Mouse (Mus musculus): ENCODE measurements around the gene Rgp1.
"Not testable (repeated sequence)": the region's sequence is repeated elsewhere in the genome, so short reads cannot be mapped to it uniquely, and the experiment has no call there.

Rgp1 gene

DNA sequence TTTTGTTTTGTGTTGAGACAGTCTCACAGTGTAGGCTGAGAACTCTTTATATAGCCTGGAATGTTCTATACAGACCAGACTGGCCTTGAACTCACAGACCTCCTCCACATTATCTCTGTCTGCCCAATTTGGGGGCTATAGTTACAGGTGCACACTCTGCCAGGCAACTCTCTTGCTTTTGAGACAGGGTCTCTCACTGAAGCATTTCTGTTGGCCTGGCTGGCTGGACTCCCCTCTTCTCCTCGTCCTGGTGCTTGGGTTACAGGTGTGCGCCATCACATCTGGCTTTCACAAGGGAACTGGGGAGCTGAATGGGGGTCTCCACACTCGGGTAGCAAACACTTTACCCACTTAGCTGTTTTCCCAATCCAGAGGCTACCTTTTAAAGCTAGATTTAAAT is 13.4 kb downstream of the Rgp1 start:
- DNase-seq (ENCODE audit: extremely low spot score, low read depth, low spot score), result no peak

DNA sequence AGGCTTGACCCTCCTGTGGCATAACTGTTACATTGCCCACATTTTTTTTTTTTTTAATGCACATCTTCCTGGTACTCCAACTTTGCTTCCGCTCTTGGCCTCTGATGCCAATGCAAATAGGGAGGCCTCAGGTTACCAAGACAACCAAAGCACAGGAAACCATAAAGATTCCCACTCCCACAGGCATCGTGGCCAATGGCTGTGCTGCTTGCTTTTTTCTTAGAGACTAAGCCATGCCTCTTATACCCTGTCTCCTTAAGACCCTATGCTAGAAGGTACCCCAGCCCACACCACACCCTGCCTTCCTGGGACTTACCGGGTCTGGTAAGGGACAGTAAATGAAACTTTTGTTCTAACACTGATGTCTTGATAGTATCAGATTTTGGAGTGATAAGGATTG is 14.9 kb downstream of the Rgp1 start:
- DNase-seq (ENCODE audit: extremely low spot score, low read depth, low spot score), result no peak

DNA sequence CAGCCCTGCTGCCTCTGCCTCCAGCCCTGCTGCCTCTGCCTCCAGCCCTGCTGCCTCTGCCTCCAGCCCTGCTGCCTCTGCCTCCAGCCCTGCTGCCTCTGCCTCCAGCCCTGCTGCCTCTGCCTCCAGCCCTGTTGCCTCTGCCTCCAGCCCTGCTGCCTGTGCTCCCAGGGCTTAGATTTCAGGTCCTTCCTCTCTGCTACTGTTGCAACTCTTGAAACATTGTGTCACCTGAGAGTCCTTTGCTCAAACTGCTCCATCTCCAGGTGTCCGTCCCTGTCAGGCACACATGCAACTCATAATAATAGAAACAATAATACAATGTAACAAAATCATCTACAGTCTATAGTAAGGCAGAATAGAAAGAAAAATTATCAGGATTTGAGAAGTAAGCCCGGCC is 18.1 kb downstream of the Rgp1 start:
- not testable (repeated sequence) for DNase-seq (ENCODE audit: extremely low spot score, low read depth, low spot score)

DNA sequence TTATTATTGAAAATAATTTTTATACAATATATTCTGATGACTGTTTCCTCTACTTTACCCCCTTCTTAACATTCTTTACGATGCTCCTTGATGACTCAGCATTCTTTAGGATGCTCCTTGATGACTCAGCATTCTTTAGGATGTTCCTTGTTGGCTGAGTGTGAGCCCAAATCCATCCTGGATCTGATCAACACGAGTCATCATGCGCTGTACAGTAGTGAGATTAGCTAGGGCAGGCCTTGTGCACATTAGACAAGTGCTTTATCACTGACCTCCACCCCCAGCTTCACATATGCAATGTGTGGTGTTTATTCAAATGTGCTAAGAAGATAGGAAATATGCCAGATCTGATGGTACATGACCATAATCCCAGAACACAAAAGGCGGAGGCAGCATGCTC is 19.7 kb downstream of the Rgp1 start:
- DNase-seq (ENCODE audit: extremely low spot score, low read depth, low spot score), result no peak

DNA sequence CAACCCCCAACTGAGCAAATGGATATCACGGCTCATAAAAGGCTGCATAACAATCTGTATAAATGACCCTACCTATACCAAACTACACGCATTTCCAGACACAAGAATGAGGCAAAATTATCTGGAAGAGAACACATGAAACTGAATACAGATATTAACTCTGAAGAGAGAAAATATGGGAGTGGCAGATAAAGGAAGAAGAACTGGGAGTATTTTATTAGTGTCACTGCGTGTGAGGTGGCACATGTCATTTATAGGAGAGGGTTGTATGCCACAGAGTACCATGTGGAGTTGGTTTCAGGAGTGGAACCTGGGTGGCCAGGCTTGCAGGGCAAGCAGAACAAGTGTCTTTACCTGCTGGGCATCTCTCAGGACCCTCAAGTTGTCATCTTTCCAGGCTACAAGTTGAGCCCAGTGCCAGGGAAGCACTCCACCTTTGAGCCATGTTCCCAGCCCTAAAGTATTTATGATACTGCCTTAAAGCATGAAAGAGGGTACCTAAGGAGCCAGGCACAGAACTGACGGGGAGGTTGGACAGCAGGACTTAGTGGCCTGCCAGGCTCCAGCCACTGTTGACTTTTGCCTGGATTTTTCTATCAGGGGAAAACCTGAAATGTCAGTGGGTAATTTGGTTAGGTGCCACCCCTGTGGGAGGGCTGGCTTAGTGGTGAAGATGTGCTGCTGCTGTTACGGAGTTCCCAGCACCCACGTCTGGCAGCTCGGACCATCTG is 20.3 kb downstream of the Rgp1 start:
- DNase-seq (ENCODE audit: extremely low spot score, low read depth, low spot score), result no peak

DNA sequence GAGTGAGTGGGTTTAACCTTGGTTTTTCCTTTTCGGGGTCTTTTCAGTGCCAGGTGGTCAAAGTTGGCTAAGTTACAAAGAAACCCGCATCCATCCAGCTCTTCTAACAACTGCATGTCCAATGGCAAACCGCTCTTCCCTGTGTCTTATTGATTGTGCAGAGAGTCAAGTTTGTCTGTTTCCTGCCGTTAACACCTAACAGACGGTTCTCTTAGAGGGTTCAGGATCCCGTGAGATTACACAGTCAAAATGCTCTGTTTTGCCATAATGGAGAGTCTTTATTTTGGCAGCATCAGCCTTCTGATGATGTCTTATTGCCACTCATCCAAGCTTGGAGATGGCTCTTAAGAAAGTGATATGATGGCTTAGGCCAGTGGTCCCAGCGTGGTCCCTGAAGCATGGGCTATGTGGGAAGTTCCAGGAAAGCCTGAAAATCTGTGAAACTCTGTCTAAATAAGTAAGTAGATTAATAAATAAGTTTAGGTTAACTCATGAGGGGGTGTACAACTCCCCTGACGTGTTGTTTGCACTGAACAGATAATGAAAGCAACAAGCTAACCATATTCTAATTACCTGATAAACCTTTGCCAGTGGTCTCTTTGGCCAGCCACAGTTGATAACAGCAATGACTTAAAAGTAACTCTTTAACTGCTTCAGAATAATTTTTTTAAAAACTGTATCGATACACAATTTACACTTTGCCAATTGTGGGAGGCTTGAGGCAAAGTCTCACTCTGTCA is 21.9 kb downstream of the Rgp1 start:
- no peak for DNase-seq (ENCODE audit: extremely low spot score, low read depth, low spot score)

DNA sequence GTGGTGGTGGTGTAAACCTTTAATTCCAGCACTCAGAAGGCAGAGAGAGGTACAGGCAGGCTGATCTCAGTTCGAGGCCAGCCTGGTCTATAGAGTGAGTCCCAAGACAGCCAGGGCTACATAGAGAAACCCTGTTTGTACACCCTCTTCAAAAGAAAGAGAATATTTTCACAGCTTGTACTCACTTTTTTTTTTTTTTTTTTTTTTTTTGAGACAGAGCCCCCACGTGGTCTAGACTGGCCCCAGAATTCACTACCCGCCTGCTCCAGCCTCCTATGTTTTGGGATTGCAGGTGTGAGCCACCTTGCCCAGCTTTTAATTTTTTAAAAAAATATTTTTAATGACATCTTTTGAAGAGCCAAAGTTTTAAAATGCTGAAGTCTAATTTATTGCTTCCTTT is 25.6 kb downstream of the Rgp1 start:
- no peak for DNase-seq (ENCODE audit: extremely low spot score, low read depth, low spot score)

DNA sequence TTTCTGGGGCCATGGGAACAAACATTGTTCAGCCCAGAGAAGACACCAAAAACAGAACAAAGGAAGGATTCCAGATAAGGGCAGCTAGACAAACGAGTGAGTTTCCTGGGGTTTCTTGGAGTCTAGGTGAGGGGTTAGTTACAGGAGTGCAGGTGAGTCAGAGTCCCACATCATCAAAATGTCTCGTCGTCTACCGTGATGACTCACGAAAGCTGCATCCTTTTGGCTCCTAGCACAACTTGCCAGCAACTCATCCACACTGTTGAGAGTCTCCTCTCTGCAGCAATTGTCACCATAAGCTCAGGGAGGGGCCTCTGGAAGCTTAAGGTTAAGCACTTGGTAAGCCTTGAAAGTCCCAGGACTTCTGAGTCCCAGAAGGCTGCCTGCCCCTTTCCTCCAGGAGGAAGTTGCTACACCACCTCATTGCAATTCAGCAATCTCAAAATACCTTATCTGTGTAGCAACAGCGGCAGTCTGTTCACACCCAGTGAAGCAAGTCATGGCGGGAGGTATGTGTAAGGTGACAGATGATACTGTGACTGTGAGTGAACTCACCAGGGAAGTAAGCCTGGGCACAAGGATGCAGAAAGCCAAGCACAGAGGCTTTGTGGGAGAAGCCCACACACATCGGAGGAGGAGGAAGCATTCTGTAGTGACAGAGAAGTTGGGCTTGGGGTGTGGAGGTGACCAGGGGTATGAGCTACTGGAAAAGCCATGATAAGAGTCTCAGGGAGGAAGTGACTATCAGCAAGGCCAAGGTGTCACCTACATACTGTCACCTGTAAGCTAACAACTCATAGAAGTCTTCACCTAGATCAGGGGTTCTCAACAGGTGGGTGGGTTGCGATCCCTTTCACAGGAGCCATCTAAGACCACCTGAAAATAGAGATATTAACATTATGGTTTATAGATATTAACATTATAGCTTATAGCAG is 26.5 kb downstream of the Rgp1 start:
- DNase-seq (ENCODE audit: extremely low spot score, low read depth, low spot score), result no peak

DNA sequence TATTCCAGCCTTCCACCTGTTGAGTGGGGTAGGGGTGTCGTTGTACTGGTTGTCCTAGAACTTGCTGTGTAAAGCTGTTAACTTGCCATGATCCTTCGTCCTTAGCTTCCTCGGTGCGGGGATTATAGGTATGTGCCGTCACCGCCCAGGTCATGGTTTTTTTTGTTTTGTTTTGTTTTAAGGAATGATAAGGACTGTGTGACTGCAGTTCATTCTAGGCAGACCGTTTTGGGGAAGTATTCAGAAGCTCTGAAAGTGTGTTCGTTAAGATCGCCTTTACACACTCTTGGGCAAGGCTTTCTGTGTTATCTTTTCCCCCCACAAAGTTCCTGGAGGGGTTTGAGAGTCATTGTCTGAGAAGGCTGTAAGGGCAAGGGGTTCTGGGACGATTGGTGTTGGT is 34.0 kb downstream of the Rgp1 start:
- no peak for DNase-seq (ENCODE audit: extremely low spot score, low read depth, low spot score)

DNA sequence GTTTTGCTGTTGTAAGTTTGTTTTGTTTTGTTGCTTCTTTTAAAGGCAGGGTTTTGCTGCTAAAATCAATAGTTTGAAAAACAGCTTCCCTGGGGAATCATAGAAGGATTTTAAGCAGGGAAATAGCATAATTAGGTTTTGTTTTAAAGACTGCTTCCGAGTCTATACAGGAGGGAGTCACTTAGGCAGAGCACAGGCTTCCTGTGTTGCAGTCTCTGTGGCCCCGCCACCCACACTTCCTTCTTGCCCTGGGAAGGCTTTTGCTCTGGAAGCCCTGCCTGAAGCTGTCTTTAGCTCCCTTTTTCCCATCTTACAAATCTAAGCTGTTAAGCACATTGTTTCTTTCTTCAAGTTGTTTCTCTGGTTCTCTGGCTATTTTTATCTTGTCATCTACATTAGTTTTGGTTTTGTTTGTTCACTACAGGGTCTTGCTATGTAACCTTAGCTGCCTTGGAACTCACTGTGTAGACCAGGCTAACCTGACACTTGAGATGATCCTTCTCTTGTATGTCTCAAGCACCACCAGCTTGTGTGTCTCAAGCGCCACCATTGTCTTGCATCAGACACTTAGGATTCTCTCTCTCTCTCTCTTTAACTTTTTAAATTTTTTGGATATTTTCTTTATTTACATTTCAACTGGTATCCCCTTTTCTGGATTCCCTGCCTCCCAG is 34.7 kb downstream of the Rgp1 start:
- no peak for DNase-seq (ENCODE audit: extremely low spot score, low read depth, low spot score)

DNA sequence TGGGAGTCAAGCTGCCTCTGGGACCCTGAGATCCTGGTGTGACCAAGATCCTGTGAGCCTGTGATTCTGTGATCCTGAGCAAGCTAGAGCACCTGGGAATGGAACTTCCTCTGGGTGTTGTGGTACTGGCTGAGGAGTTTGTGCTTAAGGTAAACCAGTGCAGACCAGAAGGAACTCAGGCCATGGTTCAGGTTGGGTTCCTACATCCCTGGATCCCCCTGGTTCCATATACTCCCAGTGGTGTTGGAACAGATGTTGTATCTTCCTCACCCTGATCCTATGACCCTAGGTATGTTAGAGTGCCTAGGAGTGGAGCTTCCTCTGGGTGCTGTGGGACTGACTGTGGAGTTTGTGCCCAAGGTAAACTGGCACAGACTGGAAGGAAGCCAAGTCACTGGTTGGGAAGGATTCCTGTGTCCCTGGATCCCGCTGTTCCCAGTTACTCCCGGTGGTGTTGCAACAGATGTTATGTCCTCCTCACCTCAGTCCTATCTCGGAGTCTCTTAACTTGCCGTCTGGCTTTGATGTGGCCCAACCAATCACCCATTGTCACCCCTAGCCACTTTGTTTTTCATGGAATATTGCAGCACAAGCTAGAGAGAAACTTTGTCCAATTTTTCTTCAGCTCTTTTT is 41.7 kb downstream of the Rgp1 start:
- no peak for DNase-seq (ENCODE audit: extremely low spot score, low read depth, low spot score)

DNA sequence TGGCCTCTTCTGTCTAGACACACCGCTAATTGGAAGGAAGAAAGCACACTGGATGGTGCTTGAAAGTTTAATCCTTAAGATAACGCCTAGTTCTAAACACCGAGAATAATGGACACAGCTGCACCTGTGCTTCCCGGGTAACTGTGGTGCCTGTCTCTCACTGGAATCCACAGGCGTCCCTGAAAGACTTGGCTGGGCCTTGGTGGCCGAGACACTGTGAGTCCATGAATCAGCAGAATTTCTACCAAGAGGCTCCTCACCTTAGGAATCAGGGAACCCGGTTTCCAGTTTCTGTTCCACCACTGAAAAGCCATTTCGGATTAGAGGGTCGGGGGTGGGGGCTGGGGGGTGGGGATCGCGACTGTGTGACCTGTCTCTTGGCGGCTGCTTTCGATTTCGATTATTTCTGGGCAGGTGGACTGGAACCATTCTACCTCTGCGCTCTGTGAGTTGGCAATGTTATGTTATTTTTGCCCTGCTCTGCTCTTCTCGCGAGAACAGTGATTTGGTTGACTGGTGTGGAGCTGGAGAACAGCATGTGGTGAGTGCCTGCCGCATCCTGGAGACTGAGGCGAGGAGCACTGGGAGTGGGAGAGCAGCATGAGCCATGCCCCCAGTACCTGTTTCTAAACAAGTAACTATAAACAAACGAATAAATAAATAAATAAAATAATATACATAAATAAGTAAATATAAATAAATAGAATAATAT is 50.7 kb downstream of the Rgp1 start:
- no peak for DNase-seq (ENCODE audit: extremely low spot score, low read depth, low spot score)

DNA sequence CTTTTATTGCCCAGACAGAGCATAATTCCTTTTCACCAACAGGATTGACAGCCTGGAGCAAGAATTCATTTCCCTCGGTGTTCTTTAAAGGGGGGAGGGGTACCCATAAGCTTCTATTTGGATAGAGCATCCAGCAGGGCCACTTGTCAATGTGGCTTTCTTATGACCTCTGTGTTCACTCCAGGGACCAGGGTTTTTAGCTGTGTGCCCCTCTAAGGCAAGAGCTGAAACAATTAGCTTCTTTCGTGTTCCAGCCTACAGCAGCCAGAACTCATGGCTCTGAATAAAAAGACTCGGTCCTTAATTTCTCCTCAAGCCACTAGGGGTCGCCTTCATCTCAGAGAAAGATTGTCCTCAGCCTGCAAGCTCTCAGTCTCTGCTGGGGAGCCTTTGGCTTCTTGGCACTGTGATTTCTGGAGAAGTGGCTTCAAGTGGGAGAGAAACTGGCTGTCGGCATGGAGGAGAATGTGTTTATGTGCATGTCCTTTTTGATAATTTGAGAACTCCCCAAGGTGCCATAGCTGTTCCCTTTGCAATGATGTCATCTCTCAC is 51.6 kb downstream of the Rgp1 start:
- DNase-seq (ENCODE audit: extremely low spot score, low read depth, low spot score), result peak; percentile 76

DNA sequence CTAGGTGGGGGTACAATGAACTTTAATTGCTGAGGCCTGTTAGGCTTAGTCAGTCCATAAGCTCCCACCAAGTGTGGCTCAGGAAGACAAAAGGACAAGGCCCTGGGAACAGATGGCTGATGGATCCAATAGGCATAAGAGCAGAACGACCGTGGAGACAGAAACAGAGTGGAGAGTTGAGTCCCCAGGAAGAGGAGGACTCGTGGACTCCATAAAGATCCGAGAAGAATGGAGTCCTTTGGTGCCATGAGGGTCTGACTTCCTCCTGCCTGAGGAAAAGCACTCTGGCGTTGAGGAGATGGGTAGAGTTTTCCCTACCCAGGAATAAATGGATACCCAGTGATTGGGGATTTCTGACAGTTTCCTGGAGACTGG is 52.1 kb downstream of the Rgp1 start:
- DNase-seq (ENCODE audit: extremely low spot score, low read depth, low spot score), result no peak

DNA sequence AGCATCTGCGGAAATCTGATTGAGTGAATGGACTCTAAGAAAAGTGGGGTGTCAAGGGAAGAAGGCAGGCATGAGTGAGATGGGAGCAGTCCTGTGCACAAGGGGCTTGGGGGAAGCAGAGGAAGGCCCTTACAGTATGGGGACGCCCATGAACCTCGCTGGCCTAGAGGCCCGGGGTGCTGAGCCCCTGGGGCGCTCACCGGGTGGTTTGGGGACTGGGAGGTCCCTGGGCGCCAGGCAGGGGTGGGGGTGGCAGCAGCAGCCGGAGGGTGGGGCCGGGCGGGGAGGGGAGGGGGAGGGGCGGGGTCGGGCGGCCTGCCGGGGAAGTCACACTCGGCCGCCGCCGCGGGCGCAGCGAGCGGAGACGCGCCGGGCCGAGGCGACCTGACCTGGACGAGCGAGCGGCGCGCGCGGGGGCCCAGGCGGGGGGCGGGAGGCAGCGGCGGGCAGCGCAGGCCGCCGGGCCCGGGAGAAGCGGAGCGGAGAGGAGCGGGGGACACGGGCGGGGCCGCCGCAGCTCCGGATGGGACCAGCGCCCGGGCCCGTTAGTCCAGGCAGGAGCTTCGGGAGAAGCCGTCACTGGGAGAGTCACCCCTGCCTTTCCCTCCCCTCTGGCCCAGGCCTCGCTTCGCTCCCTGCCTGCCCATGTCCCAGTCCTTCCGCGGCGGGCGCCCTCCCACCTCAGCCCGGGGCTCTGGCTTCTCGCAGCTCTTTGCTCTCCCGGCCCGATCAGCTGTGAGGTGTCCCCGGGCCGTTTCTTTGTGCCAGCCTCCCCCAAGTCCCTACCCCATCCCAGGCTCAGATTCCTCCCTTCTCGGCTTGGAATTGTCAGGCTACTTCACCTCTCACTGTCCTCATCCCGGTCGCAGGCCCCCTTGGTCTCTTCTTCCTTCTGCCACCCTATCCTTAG is 52.8 kb downstream of the Rgp1 start, which contains the start of gene Npr2:
Gene Npr2, plus strand, starts transcription at position 890 of the 910 bp plus-strand sequence.
- DNase-seq (ENCODE audit: extremely low spot score, low read depth, low spot score), result no peak

DNA sequence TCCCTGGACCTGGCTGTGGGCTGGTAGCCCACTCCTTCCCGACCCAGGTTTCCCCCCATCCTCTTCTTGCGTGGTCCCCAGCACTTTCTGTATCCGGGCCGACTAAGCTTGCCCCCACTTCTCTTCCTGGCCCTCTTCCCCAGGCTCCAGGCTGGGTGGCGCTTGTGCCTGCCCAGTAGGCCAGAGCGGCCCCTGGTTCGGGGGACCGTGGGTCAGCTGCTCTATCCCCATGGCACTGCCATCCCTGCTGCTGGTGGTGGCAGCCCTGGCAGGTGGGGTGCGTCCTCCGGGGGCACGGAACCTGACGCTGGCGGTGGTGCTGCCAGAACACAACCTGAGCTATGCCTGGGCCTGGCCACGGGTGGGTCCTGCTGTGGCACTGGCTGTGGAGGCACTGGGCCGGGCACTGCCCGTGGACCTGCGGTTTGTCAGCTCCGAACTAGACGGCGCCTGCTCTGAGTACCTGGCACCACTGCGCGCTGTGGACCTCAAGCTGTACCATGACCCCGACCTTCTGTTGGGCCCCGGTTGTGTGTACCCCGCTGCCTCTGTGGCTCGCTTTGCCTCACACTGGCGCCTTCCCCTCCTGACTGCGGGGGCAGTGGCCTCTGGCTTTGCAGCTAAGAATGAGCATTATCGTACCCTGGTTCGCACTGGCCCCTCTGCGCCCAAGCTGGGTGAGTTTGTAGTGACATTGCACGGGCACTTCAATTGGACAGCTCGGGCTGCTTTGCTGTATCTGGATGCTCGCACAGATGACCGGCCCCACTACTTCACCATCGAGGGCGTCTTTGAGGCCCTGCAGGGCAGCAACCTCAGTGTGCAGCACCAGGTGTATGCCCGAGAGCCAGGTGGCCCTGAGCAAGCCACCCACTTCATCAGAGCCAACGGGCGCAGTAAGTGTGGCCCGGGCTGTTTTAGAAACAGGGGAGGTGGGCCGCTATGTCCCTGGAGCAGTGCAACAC is 53.7 kb downstream of the Rgp1 start:
- DNase-seq (ENCODE audit: extremely low spot score, low read depth, low spot score), result no peak

DNA sequence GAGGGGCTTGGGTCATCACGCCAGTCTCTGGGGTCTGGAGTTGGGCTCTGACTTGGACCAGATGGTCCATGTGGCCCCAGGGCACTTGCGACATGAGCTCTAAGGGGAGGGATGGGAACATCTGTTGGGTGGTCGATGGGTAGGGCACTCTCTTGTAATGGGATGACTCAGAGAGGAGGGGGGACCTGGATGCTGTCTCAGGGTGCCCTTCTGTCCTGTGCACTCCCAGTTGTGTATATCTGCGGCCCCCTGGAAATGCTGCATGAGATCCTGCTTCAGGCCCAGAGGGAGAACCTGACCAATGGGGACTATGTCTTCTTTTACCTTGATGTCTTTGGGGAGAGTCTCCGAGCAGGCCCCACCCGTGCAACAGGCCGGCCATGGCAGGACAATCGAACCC is 54.8 kb downstream of the Rgp1 start:
- no peak for DNase-seq (ENCODE audit: extremely low spot score, low read depth, low spot score)
